Mouse (Mus musculus) neural tube, embryonic 11.5 days (tissue): ENCODE results near the gene Phf1. TPM values are rescaled to one million over a fixed set of nuclear protein-coding genes. Genes with fewer than 3 reads are reported as not detected.

ENCODE experiments used
- microRNA-seq: library from miRNA; unstranded; fragments of <30 nt; microRNA quantifications from one replicate; pipeline ENCODE4, GENCODE M21; 2016
- polyA plus RNA-seq: library from polyadenylated mRNA; unstranded; fragments of >200 nt; fragmentation: Nextera tagmentation; extraction: Ambion mirVana; gene quantifications from 2 replicates; pipeline ENCODE4 v1.2.1, GENCODE M21; 2014

The Phf1 gene
- polyA plus RNA-seq, 1 experiment from 2014 or later = 5.8 TPM

Small RNAs within 50 kb of the gene (microRNA-seq; reads per million reads assigned to microRNA genes)
- not detected for gene Gm27775
- gene Mir3083 = not detected
- gene Mir6968 = not detected

Other genes starting within 250 kb of the Phf1 start
- gene Crebrf, start 217.4 kb upstream of the Phf1 start, polyA plus RNA-seq = 2.8 and 3.2 TPM in 2 replicates
- gene Bnip1, start 152.0 kb upstream of the Phf1 start, polyA plus RNA-seq = 49.6 and 51.6 TPM in 2 replicates
- gene Nkx2-5, start 88.0 kb upstream of the Phf1 start, polyA plus RNA-seq = 0.15 TPM in 1 of 2 replicates, not detected in the other
- gene Kifc5b, start 16.0 kb upstream of the Phf1 start, polyA plus RNA-seq = 5.6 and 5.8 TPM in 2 replicates
- 136 and 138 TPM in 2 replicates for gene Cuta, start 6.5 kb downstream of the Phf1 start, polyA plus RNA-seq
- 2.6 and 2.8 TPM in 2 replicates for gene Syngap1, start 8.2 kb downstream of the Phf1 start, polyA plus RNA-seq
- gene Zbtb9, start 40.1 kb downstream of the Phf1 start, polyA plus RNA-seq = 13.5 and 14.1 TPM in 2 replicates
- gene Bak1, start 96.0 kb downstream of the Phf1 start, polyA plus RNA-seq = 8.2 and 8.3 TPM in 2 replicates
- gene Itpr3, start 124.3 kb downstream of the Phf1 start, polyA plus RNA-seq = 1.2 and 1.4 TPM in 2 replicates
- 345 and 346 TPM in 2 replicates for gene Uqcc2, start 200.9 kb downstream of the Phf1 start, polyA plus RNA-seq
- 0.25 and 0.26 TPM in 2 replicates for gene Ip6k3, start 234.7 kb downstream of the Phf1 start, polyA plus RNA-seq